Mouse (Mus musculus): Measurements from ENCODE around the gene Prr18. TPM values are rescaled to one million over a fixed set of nuclear protein-coding genes. Genes with fewer than 3 reads are reported as not detected.
A peak's percentile ranks its signal among the peaks of the same experiment; 100 is the strongest.

The Prr18 gene
- polyA plus RNA-seq, 1 experiment from 2014 or later: 0.17 TPM

DNA sequence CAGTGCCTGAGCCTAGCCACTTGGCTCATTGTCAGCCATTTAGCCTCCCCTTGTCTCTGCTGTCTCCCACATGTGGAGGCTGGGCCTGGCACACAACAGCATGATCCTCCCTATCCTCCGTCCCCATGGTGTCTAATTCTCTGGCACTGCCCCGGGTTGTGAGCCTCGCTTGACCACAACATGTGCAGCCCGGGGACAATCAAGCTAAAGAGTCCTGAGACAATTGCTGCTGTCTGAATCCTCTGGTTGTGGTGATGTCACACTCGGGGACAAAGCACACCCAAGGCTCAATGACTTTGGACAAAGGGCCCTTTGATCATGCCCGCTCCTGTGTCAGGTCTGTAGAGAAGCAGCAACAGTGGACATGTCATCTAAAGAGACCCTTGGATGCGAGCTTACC is 13.8 kb downstream of the Prr18 start:
- 78% methylated on average over 7 of the region's 7 CpGs for WGBS
- H3K27ac ChIP-seq (ENCODE audit: low read length): no peak overlapping the region
- no peaks in the 10 kb centered on the region for H3K4me1 ChIP-seq (ENCODE audit: control insufficient read depth, insufficient read depth, low read length)

DNA sequence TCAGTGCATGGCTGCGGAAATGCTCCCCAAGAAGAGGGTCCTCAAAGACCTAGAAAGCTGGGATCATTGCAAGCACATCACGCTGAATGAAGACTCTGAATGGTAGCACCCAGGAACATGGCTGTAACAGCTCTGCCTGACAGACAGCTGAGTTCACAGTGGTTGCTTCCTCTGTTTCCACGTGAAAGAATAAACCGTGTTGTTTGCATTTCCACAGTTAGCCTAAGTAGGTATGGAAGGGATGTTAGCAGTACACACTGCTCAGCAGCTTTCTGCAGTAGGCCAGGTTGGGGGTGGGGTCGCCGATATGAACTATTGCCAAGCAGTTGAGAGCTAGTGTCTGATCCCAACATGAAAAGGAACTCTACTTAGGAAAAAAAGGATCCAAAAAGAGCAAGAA is 18.4 kb downstream of the Prr18 start, which contains the start of gene T2:
Gene T2 (plus strand): TSS at position 301 of the 400 bp plus-strand sequence.
- no peaks in the 10 kb centered on the region for H3K9me3 ChIP-seq (ENCODE audit: control insufficient read depth, low read length)
- WGBS: 82% methylated on average over 6 of the region's 6 CpGs
- H3K4me3 ChIP-seq (ENCODE audit: low read length): no peak within 1 kb of the TSS
- H3K27ac ChIP-seq (ENCODE audit: low read length): no peak within 1 kb of the TSS
- no peak for ATAC-seq
- H3K9ac ChIP-seq (ENCODE audit: low read depth, low read length): no peak within 1 kb of the TSS
- H3K4me2 ChIP-seq (ENCODE audit: low read depth, low read length): no peak within 1 kb of the TSS
- H3K36me3 ChIP-seq (ENCODE audit: control insufficient read depth, insufficient read depth, low read length): no peaks in the 10 kb centered on the region
- H3K27me3 ChIP-seq (replicated peaks; ENCODE audit: control insufficient read depth, insufficient read depth, low read length): no peaks in the 10 kb centered on the region
- H3K4me1 ChIP-seq (ENCODE audit: control insufficient read depth, insufficient read depth, low read length): no peaks in the 10 kb centered on the region

More for the DNA sequence above, 13.8 kb downstream of the Prr18 start:
- Histone ChIP-seq H3K4me2 (ENCODE audit: low read depth, low read length) (no peak overlapping the region), H3K36me3 (ENCODE audit: control insufficient read depth, insufficient read depth, low read length) (no peaks in the 10 kb centered on the region), H3K27me3 (replicated peaks; ENCODE audit: control insufficient read depth, insufficient read depth, low read length) (no peaks in the 10 kb centered on the region), H3K9me3 (ENCODE audit: control insufficient read depth, low read length) (no peaks in the 10 kb centered on the region), H3K9ac (ENCODE audit: low read depth, low read length) (no peak overlapping the region), H3K4me3 (ENCODE audit: low read length) (no peak overlapping the region)
- ATAC-seq: no peak

DNA sequence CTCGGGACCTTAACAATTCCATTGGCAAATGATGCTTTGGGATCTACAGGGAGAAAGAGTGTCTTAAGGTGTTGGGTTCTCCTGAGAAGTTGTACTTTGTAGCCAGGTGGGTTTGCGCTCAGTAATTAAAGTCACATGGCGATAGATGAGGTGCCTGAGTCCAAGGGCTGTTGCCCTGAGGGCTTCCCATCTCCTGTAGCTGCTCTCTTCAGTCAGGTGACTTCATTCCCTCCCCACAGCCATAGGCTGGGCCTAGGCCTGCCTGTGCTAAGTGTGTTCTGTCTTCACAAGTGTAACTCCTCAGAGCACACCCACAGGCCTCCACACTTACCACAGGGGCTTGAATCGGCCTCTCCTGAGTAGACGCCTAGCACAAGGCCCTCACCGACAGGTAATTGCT is 20.2 kb downstream of the Prr18 start:
- Histone ChIP-seq H3K27ac (ENCODE audit: low read length) (peak overlapping the region; percentile 57; the same call in 1 of the 2 replicates), H3K4me2 (ENCODE audit: low read depth, low read length) (no peak overlapping the region), H3K27me3 (replicated peaks; ENCODE audit: control insufficient read depth, insufficient read depth, low read length) (peaks cover 3% of the 10 kb centered on the region; the same call in 1 of the 2 replicates), H3K9me3 (ENCODE audit: control insufficient read depth, low read length) (no peaks in the 10 kb centered on the region), H3K4me3 (ENCODE audit: low read length) (no peak overlapping the region), H3K9ac (ENCODE audit: low read depth, low read length) (no peak overlapping the region), H3K4me1 (ENCODE audit: control insufficient read depth, insufficient read depth, low read length) (0 out of 2 replicates have a peak, but pooled peaks cover 7% of the 10 kb centered on the region), H3K36me3 (ENCODE audit: control insufficient read depth, insufficient read depth, low read length) (no peaks in the 10 kb centered on the region)
- WGBS: 78% methylated on average over 6 of the region's 6 CpGs
- ATAC-seq: peak; percentile 94

DNA sequence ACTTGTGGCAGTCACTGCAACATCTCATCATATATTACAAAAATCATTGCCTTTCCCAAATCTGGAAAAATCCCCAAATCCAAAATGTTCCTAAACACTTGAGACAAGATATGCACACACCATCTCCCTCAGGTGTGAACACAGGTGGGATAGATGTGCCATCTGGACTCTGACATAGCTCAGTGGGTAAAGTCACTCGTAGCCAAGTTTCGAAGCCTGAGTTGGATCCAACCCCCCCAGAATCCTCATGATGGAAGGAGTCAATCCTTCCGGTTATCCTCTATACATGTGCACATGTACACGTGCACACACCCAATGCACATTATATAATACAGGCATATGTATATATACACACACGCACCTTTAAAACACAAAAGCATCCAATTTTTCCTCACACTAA is 23.6 kb downstream of the Prr18 start:
- Histone ChIP-seq H3K4me2 (ENCODE audit: low read depth, low read length) (no peak overlapping the region), H3K4me3 (ENCODE audit: low read length) (no peak overlapping the region), H3K4me1 (ENCODE audit: control insufficient read depth, insufficient read depth, low read length) (0 out of 2 replicates have a peak, but pooled peaks cover 9% of the 10 kb centered on the region), H3K27me3 (replicated peaks; ENCODE audit: control insufficient read depth, insufficient read depth, low read length) (peaks cover 3% of the 10 kb centered on the region; the same call in 1 of the 2 replicates), H3K36me3 (ENCODE audit: control insufficient read depth, insufficient read depth, low read length) (no peaks in the 10 kb centered on the region), H3K9ac (ENCODE audit: low read depth, low read length) (no peak overlapping the region), H3K9me3 (ENCODE audit: control insufficient read depth, low read length) (no peaks in the 10 kb centered on the region), H3K27ac (ENCODE audit: low read length) (no peak overlapping the region)
- WGBS: 91% methylated on average over 5 of the region's 5 CpGs
- ATAC-seq: no peak

DNA sequence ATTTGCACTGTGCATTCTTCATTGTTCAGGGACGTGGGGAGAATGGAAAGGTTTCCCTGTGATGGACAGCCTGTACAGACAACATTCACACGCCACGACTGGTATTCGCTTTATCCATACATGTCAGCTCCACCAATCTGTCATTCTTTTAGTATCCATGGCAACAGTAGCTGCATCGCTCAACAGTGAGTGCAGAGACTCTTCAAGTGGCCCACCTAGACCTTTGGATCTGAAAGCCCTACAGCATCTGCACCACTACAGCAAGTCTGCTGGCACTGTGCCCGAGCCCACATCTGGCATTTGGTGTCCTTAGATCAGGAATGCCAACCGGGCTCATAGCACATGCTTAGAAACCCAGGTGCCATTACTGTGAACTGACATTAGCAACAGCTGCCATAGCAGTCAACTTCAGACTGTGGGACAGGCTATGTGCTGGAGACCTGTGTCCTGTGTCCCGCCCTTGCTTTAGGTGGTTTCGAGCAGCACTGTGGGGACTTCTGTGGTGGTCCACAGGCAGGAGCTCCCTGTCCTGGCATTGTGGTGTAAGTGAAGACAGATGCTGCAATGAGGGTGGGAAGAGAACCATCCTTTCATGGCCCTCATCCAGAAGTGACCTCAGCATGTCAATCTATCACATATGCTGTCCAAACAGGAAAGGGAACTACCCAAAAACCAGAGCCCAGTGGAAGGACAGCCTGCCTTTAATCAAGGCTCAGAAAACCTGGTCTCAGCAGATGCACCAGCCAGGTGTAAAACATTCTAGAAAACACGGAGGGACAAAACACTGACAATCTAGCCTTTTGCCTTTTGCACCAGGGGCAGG is 24.2 kb downstream of the Prr18 start:
- peaks cover 3% of the 10 kb centered on the region; the same call in 1 of the 2 replicates for H3K27me3 ChIP-seq (replicated peaks; ENCODE audit: control insufficient read depth, insufficient read depth, low read length)
- no peak overlapping the region for H3K27ac ChIP-seq (ENCODE audit: low read length)
- no peaks in the 10 kb centered on the region for H3K9me3 ChIP-seq (ENCODE audit: control insufficient read depth, low read length)
- H3K4me2 ChIP-seq (ENCODE audit: low read depth, low read length): no peak overlapping the region
- ATAC-seq: no peak
- WGBS: 76% methylated on average over 10 of the region's 10 CpGs
- no peak overlapping the region for H3K9ac ChIP-seq (ENCODE audit: low read depth, low read length)
- H3K4me1 ChIP-seq (ENCODE audit: control insufficient read depth, insufficient read depth, low read length): 0 out of 2 replicates have a peak, but pooled peaks cover 9% of the 10 kb centered on the region
- H3K4me3 ChIP-seq (ENCODE audit: low read length): no peak overlapping the region
- no peaks in the 10 kb centered on the region for H3K36me3 ChIP-seq (ENCODE audit: control insufficient read depth, insufficient read depth, low read length)

DNA sequence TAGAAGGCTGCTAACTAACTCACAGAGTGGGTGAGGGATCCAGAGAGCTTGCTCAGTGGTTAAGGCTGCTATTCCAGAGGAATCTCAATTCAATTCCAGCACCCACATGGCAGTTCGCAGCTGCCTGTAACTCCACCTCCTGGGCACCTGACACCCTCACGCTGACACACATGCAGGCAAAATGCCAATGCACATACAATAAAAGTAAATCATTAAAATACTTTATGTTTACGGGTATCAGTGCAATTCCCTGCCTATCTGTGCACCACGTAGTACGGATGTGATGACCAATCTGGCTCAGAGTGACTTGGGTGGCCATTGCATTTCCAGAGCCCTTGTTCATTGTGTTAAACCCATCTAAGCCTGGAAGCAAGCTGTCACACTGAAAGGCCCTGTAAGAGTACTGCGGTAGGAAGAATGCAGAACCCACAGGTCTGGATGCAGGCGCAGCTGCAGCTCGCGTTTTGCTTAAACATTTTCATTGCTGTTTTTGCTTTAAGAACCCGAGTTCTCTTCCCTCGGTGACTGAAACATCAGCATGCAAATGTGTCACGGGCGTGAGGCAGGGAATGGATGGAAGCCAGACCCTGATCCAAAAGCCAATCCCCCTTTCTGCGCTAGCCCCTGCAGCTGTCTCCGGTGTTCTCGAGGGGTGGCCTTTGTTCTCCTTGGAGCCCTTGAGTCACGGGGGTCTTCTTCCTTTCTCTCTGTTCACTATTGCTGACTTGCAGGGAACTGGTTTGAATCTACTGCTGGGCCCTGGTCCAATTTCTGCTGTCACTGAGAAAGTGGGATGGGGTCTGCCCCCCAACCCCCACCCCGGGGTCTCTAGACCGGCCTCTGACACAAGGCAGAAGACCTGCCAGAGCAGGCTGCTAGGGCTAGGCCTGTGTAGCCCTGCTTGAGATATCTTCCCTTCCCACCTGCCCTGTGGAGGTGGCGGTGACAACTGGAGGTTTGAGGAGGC is 30.5 kb downstream of the Prr18 start:
- peak overlapping the region; percentile 2; the same call in 1 of the 2 replicates for H3K4me3 ChIP-seq (ENCODE audit: low read length)
- peak overlapping the region; percentile 34 for H3K4me2 ChIP-seq (ENCODE audit: low read depth, low read length)
- no peaks in the 10 kb centered on the region for H3K27me3 ChIP-seq (replicated peaks; ENCODE audit: control insufficient read depth, insufficient read depth, low read length)
- H3K9ac ChIP-seq (ENCODE audit: low read depth, low read length): peak overlapping the region; percentile 43
- H3K36me3 ChIP-seq (ENCODE audit: control insufficient read depth, insufficient read depth, low read length): no peaks in the 10 kb centered on the region
- H3K9me3 ChIP-seq (ENCODE audit: control insufficient read depth, low read length): no peaks in the 10 kb centered on the region
- peaks cover 22% of the 10 kb centered on the region for H3K4me1 ChIP-seq (ENCODE audit: control insufficient read depth, insufficient read depth, low read length)
- 17% methylated on average over 20 of the region's 20 CpGs for WGBS
- peak overlapping the region; percentile 60 for H3K27ac ChIP-seq (ENCODE audit: low read length)
- ATAC-seq: peak; percentile 85

DNA sequence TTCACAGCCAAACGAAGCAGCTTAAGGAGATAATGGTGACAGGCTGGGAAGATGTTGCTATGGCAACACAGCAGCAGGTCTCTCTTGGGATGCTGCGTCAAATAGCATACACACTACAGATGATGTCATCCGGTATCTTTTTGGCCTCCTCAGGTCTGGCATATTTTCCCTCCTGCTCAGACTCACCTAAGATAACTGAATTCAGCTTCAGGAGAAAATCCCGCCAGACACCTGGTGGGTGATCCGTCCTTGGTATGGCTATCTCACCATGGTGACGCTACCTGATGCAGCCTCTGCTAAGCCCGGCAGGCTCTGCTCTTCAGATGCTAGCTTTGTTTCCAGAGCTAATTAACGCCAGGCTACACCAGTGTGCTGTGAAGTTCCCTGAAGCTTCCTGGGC is 31.3 kb downstream of the Prr18 start:
- H3K4me1 ChIP-seq (ENCODE audit: control insufficient read depth, insufficient read depth, low read length): peaks cover 22% of the 10 kb centered on the region
- H3K27ac ChIP-seq (ENCODE audit: low read length): no peak overlapping the region
- no peak for ATAC-seq
- no peaks in the 10 kb centered on the region for H3K9me3 ChIP-seq (ENCODE audit: control insufficient read depth, low read length)
- 37% methylated on average over 8 of the region's 8 CpGs for WGBS
- no peak overlapping the region for H3K4me3 ChIP-seq (ENCODE audit: low read length)
- H3K4me2 ChIP-seq (ENCODE audit: low read depth, low read length): no peak overlapping the region
- no peaks in the 10 kb centered on the region for H3K27me3 ChIP-seq (replicated peaks; ENCODE audit: control insufficient read depth, insufficient read depth, low read length)
- H3K36me3 ChIP-seq (ENCODE audit: control insufficient read depth, insufficient read depth, low read length): no peaks in the 10 kb centered on the region
- no peak overlapping the region for H3K9ac ChIP-seq (ENCODE audit: low read depth, low read length)

DNA sequence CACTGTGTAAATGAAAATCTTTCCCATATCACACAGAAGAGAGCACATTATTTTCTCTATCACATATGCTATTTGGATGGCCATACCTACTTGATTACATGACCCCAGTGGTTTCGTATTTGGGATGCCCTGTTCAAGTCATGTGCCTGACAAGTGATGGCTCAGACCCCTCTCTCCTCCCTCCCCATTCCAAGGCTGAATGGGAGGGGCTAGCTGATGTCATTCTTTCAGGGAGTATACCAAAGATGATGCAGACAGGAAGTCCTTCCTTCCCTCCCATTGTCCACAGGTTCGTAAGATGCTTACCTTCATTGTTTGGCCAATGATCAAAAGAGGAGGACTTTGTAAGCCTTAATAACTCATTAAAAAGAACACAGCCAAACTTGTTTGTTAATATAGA is 31.9 kb downstream of the Prr18 start:
- peaks cover 22% of the 10 kb centered on the region for H3K4me1 ChIP-seq (ENCODE audit: control insufficient read depth, insufficient read depth, low read length)
- WGBS: 75% methylated on average over 2 of the region's 2 CpGs
- no peaks in the 10 kb centered on the region for H3K9me3 ChIP-seq (ENCODE audit: control insufficient read depth, low read length)
- no peak overlapping the region for H3K27ac ChIP-seq (ENCODE audit: low read length)
- no peak overlapping the region for H3K4me3 ChIP-seq (ENCODE audit: low read length)
- H3K9ac ChIP-seq (ENCODE audit: low read depth, low read length): no peak overlapping the region
- H3K4me2 ChIP-seq (ENCODE audit: low read depth, low read length): no peak overlapping the region
- ATAC-seq: no peak
- no peaks in the 10 kb centered on the region for H3K27me3 ChIP-seq (replicated peaks; ENCODE audit: control insufficient read depth, insufficient read depth, low read length)
- H3K36me3 ChIP-seq (ENCODE audit: control insufficient read depth, insufficient read depth, low read length): no peaks in the 10 kb centered on the region

DNA sequence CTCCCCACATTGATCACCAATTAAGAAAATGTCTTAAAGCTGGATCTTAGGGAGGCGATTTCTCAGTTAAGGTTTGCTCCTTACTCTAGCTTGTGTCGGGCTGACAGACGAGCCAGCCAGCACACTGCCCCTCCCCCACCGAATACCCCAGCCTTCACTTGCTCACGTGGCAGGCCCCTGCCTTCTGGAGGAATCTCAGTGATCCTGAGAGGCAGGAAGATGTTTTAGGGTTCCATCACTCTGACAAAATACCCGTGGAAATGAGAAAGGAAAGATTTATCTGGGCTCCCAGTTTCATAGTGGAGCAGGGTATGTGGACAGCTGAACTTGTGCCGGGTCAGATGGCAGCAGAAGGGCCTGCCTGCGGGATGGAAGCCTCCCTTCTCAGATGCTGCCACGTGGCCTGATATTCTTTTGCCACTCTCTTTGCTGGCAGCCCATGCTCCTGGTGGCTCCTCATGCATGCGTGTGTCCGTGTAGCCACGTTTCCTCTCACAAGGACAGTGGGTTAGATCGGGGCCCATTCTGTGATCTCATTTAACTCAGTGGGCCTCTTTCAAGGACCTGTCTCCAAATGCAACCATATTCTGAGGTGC is 33.5 kb downstream of the Prr18 start:
- no peak overlapping the region for H3K4me3 ChIP-seq (ENCODE audit: low read length)
- no peak for ATAC-seq
- WGBS: 44% methylated on average over 13 of the region's 13 CpGs

More for the DNA sequence above, 33.5 kb downstream of the Prr18 start:
- H3K27ac ChIP-seq (ENCODE audit: low read length): no peak overlapping the region
- H3K36me3 ChIP-seq (ENCODE audit: control insufficient read depth, insufficient read depth, low read length): no peaks in the 10 kb centered on the region
- no peak overlapping the region for H3K9ac ChIP-seq (ENCODE audit: low read depth, low read length)
- no peaks in the 10 kb centered on the region for H3K27me3 ChIP-seq (replicated peaks; ENCODE audit: control insufficient read depth, insufficient read depth, low read length)
- no peaks in the 10 kb centered on the region for H3K9me3 ChIP-seq (ENCODE audit: control insufficient read depth, low read length)
- peaks cover 22% of the 10 kb centered on the region for H3K4me1 ChIP-seq (ENCODE audit: control insufficient read depth, insufficient read depth, low read length)
- H3K4me2 ChIP-seq (ENCODE audit: low read depth, low read length): no peak overlapping the region
